Mouse (Mus musculus) forebrain, postnatal 0 days (tissue): ENCODE measurements at regions not wholly inside any gene's neighbourhood (a gene's known extent, or its start where the extent isn't known, plus 50 kb on each side); places are given as distances from the start of the nearest gene placed in this dataset.

Experiments used
- ATAC-seq: fragments of 200-750 bp; cut with Nextera tagmentation; 2 replicates; pipeline ENCODE4 v1.8.0; 2017; ENCODE audit warnings: mild to moderate bottlenecking, moderate library complexity
- DNase-seq: peaks from one replicate; pipeline ENCODE4 v3.0.0-alpha.2; 2015
- H3K27ac ChIP-seq: fragments of 300-500 bp; sonication (generic); 2 replicates; pipeline ENCODE4 v1.5.1; 2014; ENCODE audit warnings: low read depth, mild to moderate bottlenecking, antibody characterized with exemption, low read length, moderate library complexity, mixed read lengths
- H3K27me3 ChIP-seq: fragments of 300-500 bp; sonication (generic); 2 replicates; pipeline ENCODE4 v1.6.1; 2014; ENCODE audit warnings: mild to moderate bottlenecking, low read length, mixed read lengths; ENCODE audit not compliant: insufficient read depth
- H3K36me3 ChIP-seq: fragments of 300-500 bp; sonication (generic); 2 replicates; pipeline ENCODE4 v1.6.1; 2014; ENCODE audit warnings: mild to moderate bottlenecking, moderate library complexity; ENCODE audit not compliant: insufficient read depth
- H3K4me1 ChIP-seq: fragments of 300-500 bp; sonication (generic); 2 replicates; pipeline ENCODE4 v1.6.1; 2014; ENCODE audit warnings: antibody characterized with exemption; ENCODE audit not compliant: insufficient read depth
- H3K4me2 ChIP-seq: fragments of 300-500 bp; sonication (generic); 2 replicates; pipeline ENCODE4 v1.6.1; 2014; ENCODE audit warnings: low read depth, mild to moderate bottlenecking, moderate library complexity
- H3K4me3 ChIP-seq: fragments of 300-500 bp; sonication (generic); 2 replicates; pipeline ENCODE4 v1.5.1; 2014; ENCODE audit warnings: low read depth, low read length, mixed read lengths
- H3K9ac ChIP-seq: fragments of 300-500 bp; sonication (generic); 2 replicates; pipeline ENCODE4 v1.6.1; 2014; ENCODE audit warnings: mild to moderate bottlenecking
- H3K9me3 ChIP-seq: fragments of 300-500 bp; sonication (generic); 2 replicates; pipeline ENCODE4 v1.6.1; 2016; ENCODE audit warnings: low read length
- CTCF ChIP-seq: sonication (generic); IDR thresholded peaks from 2 replicates; pipeline ENCODE4 v1.5.1; 2016; ENCODE audit warnings: antibody characterized with exemption, control low read depth, low read depth
- WGBS: fragments of 180-500 bp; shearing (Covaris S2); extraction: QIAGEN DNeasy Blood & Tissue Kit; methylation state at CpG from one replicate; pipeline ENCODE4 v1.1.7; 2014; 5-methylcytosine and 5-hydroxymethylcytosine counted together

DNA sequence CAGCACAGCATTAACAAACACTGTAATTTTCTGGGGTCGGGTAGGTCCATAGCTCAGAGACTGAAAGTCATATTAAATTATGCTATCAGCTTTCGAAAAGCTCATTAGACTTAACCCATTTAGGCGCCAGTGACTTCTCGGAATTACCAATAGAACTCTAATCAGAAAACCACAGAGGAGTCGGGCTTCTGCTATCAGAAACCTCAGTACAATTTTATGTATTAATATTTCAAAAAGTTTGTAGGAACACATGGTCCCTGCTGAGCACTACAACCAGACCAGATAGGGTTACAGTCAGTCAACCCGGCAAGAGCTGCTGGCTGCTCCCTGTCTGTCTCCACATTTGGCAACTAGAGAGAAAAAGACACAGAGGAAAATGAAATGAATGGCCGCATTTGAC is 647.3 kb upstream of the Pabpc4l start:
- Histone ChIP-seq H3K9me3 (no peaks in the 10 kb centered on the region), H3K27me3 (no peaks in the 10 kb centered on the region), H3K4me2 (no peak overlapping the region), H3K4me1 (no peaks in the 10 kb centered on the region), H3K9ac (no peak overlapping the region), H3K4me3 (no peak overlapping the region), H3K36me3 (no peaks in the 10 kb centered on the region), H3K27ac (no peak overlapping the region)
- 80% methylated on average over 7 of the region's 7 CpGs for WGBS
- TF ChIP-seq CTCF, result no peak
- no peak for ATAC-seq
- no peak for DNase-seq

DNA sequence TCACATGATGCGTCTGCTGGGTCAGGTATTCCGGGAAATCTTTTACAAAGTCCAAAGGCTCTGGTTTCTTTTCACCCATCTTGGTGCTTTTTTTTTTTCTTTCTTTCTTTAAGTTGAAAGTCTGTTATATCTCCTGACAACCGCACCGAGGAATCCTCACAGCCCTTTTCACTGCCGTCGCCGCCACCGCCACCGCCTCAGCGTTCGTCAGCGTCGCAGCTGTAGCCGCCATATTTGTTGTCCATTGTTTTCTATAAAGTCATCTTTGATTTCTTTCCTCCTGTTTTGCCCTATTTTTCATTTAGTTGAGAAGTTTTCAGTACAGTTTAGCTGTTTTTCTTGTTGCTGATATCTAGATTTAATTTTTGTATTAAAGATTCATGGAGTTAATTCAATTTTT is 603.5 kb upstream of the Pabpc4l start:
- Histone ChIP-seq H3K9me3 (no peaks in the 10 kb centered on the region), H3K27me3 (no peaks in the 10 kb centered on the region), H3K9ac (no peak overlapping the region), H3K36me3 (no peaks in the 10 kb centered on the region), H3K4me1 (no peaks in the 10 kb centered on the region), H3K4me3 (no peak overlapping the region), H3K27ac (no peak overlapping the region), H3K4me2 (no peak overlapping the region)
- WGBS, result 98% methylated on average over 14 of the region's 14 CpGs
- TF ChIP-seq CTCF, result no peak
- ATAC-seq (no peak), DNase-seq (no peak)

DNA sequence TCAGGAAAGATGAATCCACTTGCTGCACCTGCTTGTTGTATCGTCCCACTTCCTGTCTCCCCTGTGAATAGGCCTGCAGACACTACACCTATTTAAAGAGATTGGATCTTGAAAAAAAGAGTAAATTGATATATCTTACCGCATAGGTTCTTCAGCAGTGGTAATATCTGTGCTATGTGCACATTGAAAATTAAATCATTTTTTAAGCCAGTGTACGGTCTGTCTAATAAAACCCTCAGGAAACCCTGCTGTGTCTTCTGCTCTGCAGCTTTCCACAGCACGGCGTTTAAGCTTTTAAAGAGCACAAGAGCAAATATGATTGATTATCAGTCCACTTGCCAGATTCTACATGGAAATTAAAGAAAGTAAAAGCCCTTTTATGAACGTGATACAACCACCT is 577.7 kb upstream of the Pabpc4l start:
- Histone ChIP-seq H3K27ac (no peak overlapping the region), H3K4me3 (no peak overlapping the region), H3K4me2 (no peak overlapping the region), H3K9me3 (no peaks in the 10 kb centered on the region), H3K9ac (no peak overlapping the region), H3K27me3 (no peaks in the 10 kb centered on the region), H3K36me3 (no peaks in the 10 kb centered on the region), H3K4me1 (no peaks in the 10 kb centered on the region)
- 82% methylated on average over 6 of the region's 6 CpGs for WGBS
- DNase-seq (no peak), ATAC-seq (no peak)
- no peak for TF ChIP-seq CTCF

GRCm38 (mm10) chr3:47019270-47019669 is 571.3 kb upstream of the Pabpc4l start:
- Histone ChIP-seq H3K9me3 (0 out of 2 replicates have a peak, but pooled peaks cover 6% of the 10 kb centered on the region), H3K4me3 (no peak overlapping the region), H3K27ac (no peak overlapping the region), H3K27me3 (no peaks in the 10 kb centered on the region), H3K4me1 (no peaks in the 10 kb centered on the region), H3K36me3 (no peaks in the 10 kb centered on the region), H3K9ac (no peak overlapping the region), H3K4me2 (no peak overlapping the region)
- WGBS, result 20% methylated on average over 1 of the region's 1 CpGs
- DNase-seq (peak; percentile 32), ATAC-seq (no peak)
- peak; percentile 28 for TF ChIP-seq CTCF

DNA sequence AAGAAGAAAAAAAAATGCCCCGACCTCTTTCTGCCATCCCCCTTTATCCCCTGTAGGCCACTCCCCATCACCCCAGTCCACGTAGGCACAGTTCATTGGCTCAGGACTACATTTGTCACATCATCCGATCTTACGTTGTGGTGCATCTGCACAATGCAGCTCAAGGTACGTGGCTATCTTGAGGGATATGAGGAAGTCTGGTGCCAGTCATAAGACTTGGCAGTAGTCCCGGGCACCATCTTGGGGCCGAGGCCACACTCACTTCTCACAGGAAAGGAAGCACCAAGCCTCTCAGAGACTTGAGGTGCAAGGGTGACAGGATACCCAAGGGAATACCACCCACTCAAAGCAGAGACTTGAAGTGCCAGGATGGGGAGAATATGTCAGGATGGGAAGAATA is 570.5 kb upstream of the Pabpc4l start:
- no peak for TF ChIP-seq CTCF
- H3K4me1 ChIP-seq, result no peaks in the 10 kb centered on the region
- H3K27ac ChIP-seq, result no peak overlapping the region
- no peak overlapping the region for H3K4me2 ChIP-seq
- WGBS, result 89% methylated on average over 7 of the region's 7 CpGs
- ATAC-seq, result no peak
- H3K9ac ChIP-seq, result no peak overlapping the region
- DNase-seq, result no peak
- 0 out of 2 replicates have a peak, but pooled peaks cover 6% of the 10 kb centered on the region for H3K9me3 ChIP-seq
- H3K27me3 ChIP-seq, result no peaks in the 10 kb centered on the region
- no peak overlapping the region for H3K4me3 ChIP-seq
- H3K36me3 ChIP-seq, result no peaks in the 10 kb centered on the region

GRCm38 (mm10) chr3:47010459-47010858 is 562.4 kb upstream of the Pabpc4l start:
- H3K36me3 ChIP-seq, result no peaks in the 10 kb centered on the region
- no peaks in the 10 kb centered on the region for H3K9me3 ChIP-seq
- no peak overlapping the region for H3K9ac ChIP-seq
- WGBS, result 25% methylated on average over 1 of the region's 1 CpGs
- no peak for TF ChIP-seq CTCF
- no peak for ATAC-seq
- H3K27me3 ChIP-seq, result no peaks in the 10 kb centered on the region
- no peak for DNase-seq
- no peaks in the 10 kb centered on the region for H3K4me1 ChIP-seq
- H3K4me3 ChIP-seq, result no peak overlapping the region
- no peak overlapping the region for H3K27ac ChIP-seq
- H3K4me2 ChIP-seq, result no peak overlapping the region

DNA sequence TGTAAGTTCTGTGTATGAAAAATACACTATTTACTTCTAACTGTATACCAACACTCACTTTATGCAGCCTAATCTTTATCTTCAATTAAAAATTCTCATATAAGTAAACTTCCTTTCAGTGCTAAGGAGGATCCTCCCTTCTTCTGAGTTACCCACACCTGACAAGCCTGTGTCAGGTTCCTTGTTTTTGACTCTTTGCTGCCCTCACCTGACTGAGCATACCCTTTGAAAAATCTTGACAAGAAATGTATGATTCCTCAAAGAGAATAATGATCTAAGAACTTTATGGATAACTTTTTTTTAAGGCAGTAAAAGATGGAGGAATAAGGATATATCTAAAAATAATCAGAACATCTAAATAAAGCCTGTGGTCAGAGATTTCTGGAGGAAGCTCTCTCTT is 550.9 kb upstream of the Pabpc4l start:
- Histone ChIP-seq H3K4me3 (no peak overlapping the region), H3K27ac (no peak overlapping the region), H3K36me3 (no peaks in the 10 kb centered on the region), H3K9me3 (no peaks in the 10 kb centered on the region), H3K4me1 (no peaks in the 10 kb centered on the region), H3K9ac (no peak overlapping the region), H3K4me2 (no peak overlapping the region), H3K27me3 (no peaks in the 10 kb centered on the region)
- no peak for ATAC-seq
- DNase-seq, result peak; percentile 30
- TF ChIP-seq CTCF, result peak; percentile 32; the same call in 1 of the 2 replicates

DNA sequence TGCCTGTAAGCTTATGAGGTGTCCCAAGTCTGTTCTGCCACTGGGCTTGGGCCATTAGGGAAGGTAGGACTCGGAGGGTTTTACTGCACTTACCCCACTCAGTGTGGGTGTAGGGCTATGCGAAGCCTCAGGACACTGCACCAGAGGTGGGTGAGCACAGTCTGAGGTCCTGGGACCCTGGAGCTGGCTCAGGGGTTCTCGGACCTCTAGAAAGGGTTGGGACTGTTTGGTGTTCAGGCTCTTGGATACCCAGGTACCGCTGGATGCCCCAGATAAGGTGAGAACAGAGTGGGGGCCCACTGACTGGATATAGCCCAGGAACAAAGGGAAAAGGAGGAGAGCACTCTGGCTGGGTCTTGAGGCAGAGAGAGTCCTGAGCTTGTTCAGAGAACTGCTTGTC is 522.7 kb upstream of the Pabpc4l start:
- no peak for TF ChIP-seq CTCF
- Histone ChIP-seq H3K36me3 (no peaks in the 10 kb centered on the region), H3K27ac (no peak overlapping the region), H3K9ac (no peak overlapping the region), H3K9me3 (no peaks in the 10 kb centered on the region), H3K27me3 (no peaks in the 10 kb centered on the region), H3K4me3 (no peak overlapping the region), H3K4me2 (no peak overlapping the region), H3K4me1 (no peaks in the 10 kb centered on the region)
- ATAC-seq, result no peak
- DNase-seq, result no peak
- 93% methylated on average over 4 of the region's 4 CpGs for WGBS
